Mouse (Mus musculus) olfactory bulb, adult 2 months (tissue): Measurements from ENCODE around the gene Vrtn.

Experiments
- CTCF ChIP-seq: fragments of 200-500 bp; IDR thresholded peaks from 2 replicates; pipeline ENCODE4 v1.5.1; 2012; ENCODE audit warnings: low read depth, mild to moderate bottlenecking, low read length, moderate library complexity; ENCODE audit not compliant: insufficient read depth
- POLR2A ChIP-seq: fragments of 200-500 bp; IDR thresholded peaks from 2 replicates; pipeline ENCODE4 v1.6.1; 2012; ENCODE audit warnings: mild to moderate bottlenecking, low read depth, low read length, moderate library complexity; ENCODE audit not compliant: insufficient read depth

GRCm38 (mm10) chr12:84614001-84614400 is 26.8 kb upstream of the Vrtn start:
- TF ChIP-seq POLR2A = no peak
- no peak for TF ChIP-seq CTCF
